Mouse (Mus musculus): Measurements from ENCODE around the gene Serpinf1. TPM values are rescaled to one million over a fixed set of nuclear protein-coding genes. Genes with fewer than 3 reads are reported as not detected.

The Serpinf1 gene
- polyA plus RNA-seq, 1 experiment from 2014 or later = 69.1 TPM

DNA sequence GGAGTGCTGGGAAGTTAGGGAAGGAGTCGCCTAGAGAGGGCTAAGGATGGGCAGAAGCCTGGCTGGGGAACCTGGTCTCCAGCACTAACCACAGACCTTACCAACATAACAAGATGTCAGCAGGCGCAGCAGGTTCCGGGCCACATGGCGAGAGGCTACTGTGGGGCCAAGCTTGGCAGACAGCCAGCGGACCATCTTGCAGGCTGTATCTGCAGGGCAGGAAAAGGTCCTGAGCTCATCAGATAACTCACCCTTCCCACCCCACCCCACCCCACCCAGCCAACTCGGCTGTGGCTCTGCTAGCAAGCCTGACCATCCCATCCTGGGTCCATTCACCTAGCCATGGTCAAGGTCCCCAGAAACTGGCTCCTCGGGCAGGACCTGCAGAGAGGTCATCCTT lies 27.2 kb upstream of the Serpinf1 start:
- no peak overlapping the region for H3K4me2 ChIP-seq (replicated peaks; ENCODE audit: low read depth)
- no peak for ATAC-seq (ENCODE audit: low FRiP score, low TSS enrichment)
- no peak for DNase-seq (ENCODE audit: low spot score)
- no peak overlapping the region for H3K9ac ChIP-seq (ENCODE audit: low read length)
- peaks cover 6% of the 10 kb centered on the region; the same call in 1 of the 2 replicates for H3K4me1 ChIP-seq (replicated peaks; ENCODE audit: control insufficient read depth, insufficient read depth)
- no peak for TF ChIP-seq CTCF (IDR thresholded peaks at IDR 0.05; ENCODE audit: low read depth)
- TF ChIP-seq EP300 (optimal IDR thresholded peaks at IDR 0.05) = no peak
- WGBS = 69% methylated on average over 7 of the region's 7 CpGs
- H3K27ac ChIP-seq (replicated peaks) = no peak overlapping the region
- H3K27me3 ChIP-seq (ENCODE audit: control insufficient read depth, insufficient read depth, low read length) = no peaks in the 10 kb centered on the region
- peaks cover 26% of the 10 kb centered on the region for H3K36me3 ChIP-seq (ENCODE audit: control insufficient read depth, insufficient read depth, low read length)
- no peaks in the 10 kb centered on the region for H3K9me3 ChIP-seq (ENCODE audit: control insufficient read depth, low read length)
- H3K4me3 ChIP-seq (ENCODE audit: low read depth, low read length) = no peak overlapping the region

GRCm38 (mm10) chr11:75448575-75448974 lies 26.1 kb upstream of the Serpinf1 start:
- DNase-seq (ENCODE audit: low spot score) (no peak), ATAC-seq (ENCODE audit: low FRiP score, low TSS enrichment) (no peak)
- no peaks in the 10 kb centered on the region for H3K27me3 ChIP-seq (ENCODE audit: control insufficient read depth, insufficient read depth, low read length)
- H3K27ac ChIP-seq (replicated peaks) = no peak overlapping the region
- H3K9ac ChIP-seq (ENCODE audit: low read length) = no peak overlapping the region
- TF ChIP-seq CTCF (IDR thresholded peaks at IDR 0.05; ENCODE audit: low read depth) (no peak), EP300 (optimal IDR thresholded peaks at IDR 0.05) (no peak)
- 0 out of 2 replicates have a peak, but pooled peaks cover under 1% of the 10 kb centered on the region for H3K4me1 ChIP-seq (replicated peaks; ENCODE audit: control insufficient read depth, insufficient read depth)
- WGBS = 75% methylated on average over 3 of the region's 3 CpGs
- no peaks in the 10 kb centered on the region for H3K9me3 ChIP-seq (ENCODE audit: control insufficient read depth, low read length)
- H3K4me2 ChIP-seq (replicated peaks; ENCODE audit: low read depth) = no peak overlapping the region
- H3K4me3 ChIP-seq (ENCODE audit: low read depth, low read length) = no peak overlapping the region
- peaks cover 28% of the 10 kb centered on the region for H3K36me3 ChIP-seq (ENCODE audit: control insufficient read depth, insufficient read depth, low read length)

DNA sequence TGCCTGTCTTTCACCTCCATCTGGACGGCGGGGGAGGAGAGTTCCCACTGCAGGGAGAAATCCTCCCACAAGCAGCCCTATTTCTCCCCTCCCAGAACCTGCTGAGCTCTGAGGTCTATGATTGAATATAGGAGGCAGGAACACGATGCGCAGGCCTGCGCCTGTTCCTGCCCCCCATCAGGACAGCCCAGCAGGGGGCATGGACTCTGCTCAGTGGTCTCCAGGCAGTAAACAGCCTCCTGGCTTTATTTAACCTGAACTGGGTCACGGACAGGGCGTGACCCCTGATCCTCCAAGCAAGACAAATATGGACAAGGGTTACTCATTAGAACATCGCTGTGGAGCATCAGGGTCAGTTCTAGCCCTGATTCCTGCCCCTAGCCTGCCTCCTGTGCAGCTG lies 21.2 kb upstream of the Serpinf1 start:
- TF ChIP-seq CTCF (IDR thresholded peaks at IDR 0.05; ENCODE audit: low read depth) (no peak), EP300 (optimal IDR thresholded peaks at IDR 0.05) (no peak)
- H3K27me3 ChIP-seq (ENCODE audit: control insufficient read depth, insufficient read depth, low read length) = no peaks in the 10 kb centered on the region
- H3K4me2 ChIP-seq (replicated peaks; ENCODE audit: low read depth) = no peak overlapping the region
- no peaks in the 10 kb centered on the region for H3K4me1 ChIP-seq (replicated peaks; ENCODE audit: control insufficient read depth, insufficient read depth)
- H3K9me3 ChIP-seq (ENCODE audit: control insufficient read depth, low read length) = no peaks in the 10 kb centered on the region
- DNase-seq (ENCODE audit: low spot score) = no peak
- H3K36me3 ChIP-seq (ENCODE audit: control insufficient read depth, insufficient read depth, low read length) = peaks cover 25% of the 10 kb centered on the region
- H3K9ac ChIP-seq (ENCODE audit: low read length) = no peak overlapping the region; the same call in 1 of the 2 replicates
- 77% methylated on average over 8 of the region's 8 CpGs for WGBS
- H3K4me3 ChIP-seq (ENCODE audit: low read depth, low read length) = no peak overlapping the region
- no peak overlapping the region for H3K27ac ChIP-seq (replicated peaks)
- no peak for ATAC-seq (ENCODE audit: low FRiP score, low TSS enrichment)

DNA sequence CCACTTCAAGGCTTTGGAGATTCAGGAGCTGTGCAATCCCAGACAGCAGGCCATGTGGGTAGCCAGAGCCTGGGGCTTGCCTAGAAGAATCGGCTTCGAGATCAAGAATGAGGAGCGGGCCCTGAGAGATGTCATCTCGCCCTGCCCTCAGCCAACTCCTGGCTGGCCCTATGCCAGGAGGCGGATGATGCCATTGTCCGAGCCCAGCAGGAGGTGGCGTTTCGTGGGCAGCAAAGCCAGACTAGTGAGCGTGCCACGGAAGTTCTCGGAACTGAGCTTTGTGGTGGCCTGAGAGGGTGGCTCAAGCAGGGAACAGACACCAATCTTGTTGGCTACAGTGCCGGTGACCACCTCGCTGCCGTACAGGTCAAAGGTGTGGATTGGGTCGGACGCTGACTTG lies 19.1 kb upstream of the Serpinf1 start:
- Histone ChIP-seq H3K4me1 (replicated peaks; ENCODE audit: control insufficient read depth, insufficient read depth) (no peaks in the 10 kb centered on the region), H3K9me3 (ENCODE audit: control insufficient read depth, low read length) (no peaks in the 10 kb centered on the region), H3K36me3 (ENCODE audit: control insufficient read depth, insufficient read depth, low read length) (peaks cover 13% of the 10 kb centered on the region; the same call in 1 of the 2 replicates), H3K27ac (replicated peaks) (no peak overlapping the region), H3K4me3 (ENCODE audit: low read depth, low read length) (no peak overlapping the region), H3K9ac (ENCODE audit: low read length) (no peak overlapping the region), H3K4me2 (replicated peaks; ENCODE audit: low read depth) (no peak overlapping the region), H3K27me3 (ENCODE audit: control insufficient read depth, insufficient read depth, low read length) (no peaks in the 10 kb centered on the region)
- WGBS = 88% methylated on average over 16 of the region's 16 CpGs
- no peak for DNase-seq (ENCODE audit: low spot score)
- ATAC-seq (ENCODE audit: low FRiP score, low TSS enrichment) = no peak
- TF ChIP-seq EP300 (optimal IDR thresholded peaks at IDR 0.05) = no peak

- Histone ChIP-seq H3K4me1 (replicated peaks; ENCODE audit: control insufficient read depth, insufficient read depth) (no peaks in the 10 kb centered on the region), H3K9me3 (ENCODE audit: control insufficient read depth, low read length) (no peaks in the 10 kb centered on the region), H3K4me3 (ENCODE audit: low read depth, low read length) (no peak overlapping the region), H3K36me3 (ENCODE audit: control insufficient read depth, insufficient read depth, low read length) (peaks cover 13% of the 10 kb centered on the region; the same call in 1 of the 2 replicates), H3K27me3 (ENCODE audit: control insufficient read depth, insufficient read depth, low read length) (no peaks in the 10 kb centered on the region), H3K4me2 (replicated peaks; ENCODE audit: low read depth) (no peak overlapping the region), H3K9ac (ENCODE audit: low read length) (no peak overlapping the region), H3K27ac (replicated peaks) (no peak overlapping the region)
- ATAC-seq (ENCODE audit: low FRiP score, low TSS enrichment) = no peak
- no peak for DNase-seq (ENCODE audit: low spot score)
- TF ChIP-seq CTCF (IDR thresholded peaks at IDR 0.05; ENCODE audit: low read depth) = no peak
- no peak for TF ChIP-seq EP300 (optimal IDR thresholded peaks at IDR 0.05)
- WGBS = 87% methylated on average over 7 of the region's 7 CpGs
Observed at GRCm38 (mm10) chr11:75441034-75441433, 18.5 kb upstream of the Serpinf1 start.

DNA sequence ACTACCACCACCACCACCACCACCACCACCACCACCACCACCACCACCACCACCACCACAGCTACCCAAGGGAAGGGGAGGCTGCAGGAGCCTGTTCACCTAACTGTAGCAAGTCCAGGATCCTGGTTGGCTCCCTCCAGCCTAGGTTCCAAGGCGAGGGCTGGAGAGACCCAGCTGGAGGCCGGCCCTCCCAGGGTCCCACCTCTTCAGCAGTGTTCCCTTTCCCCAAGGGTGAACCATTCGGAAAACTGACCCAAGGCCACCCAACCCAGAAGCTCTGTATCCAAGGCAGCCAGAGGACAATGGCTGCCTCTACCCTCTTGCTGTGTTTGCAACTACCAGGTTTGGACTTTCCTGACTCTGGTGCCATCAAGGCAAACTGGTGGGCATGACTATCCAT lies 17.4 kb upstream of the Serpinf1 start:
- H3K9me3 ChIP-seq (ENCODE audit: control insufficient read depth, low read length) = no peaks in the 10 kb centered on the region
- no peak overlapping the region for H3K4me3 ChIP-seq (ENCODE audit: low read depth, low read length)
- H3K27me3 ChIP-seq (ENCODE audit: control insufficient read depth, insufficient read depth, low read length) = no peaks in the 10 kb centered on the region
- peaks cover 9% of the 10 kb centered on the region; the same call in 1 of the 2 replicates for H3K36me3 ChIP-seq (ENCODE audit: control insufficient read depth, insufficient read depth, low read length)
- DNase-seq (ENCODE audit: low spot score) (no peak), ATAC-seq (ENCODE audit: low FRiP score, low TSS enrichment) (no peak)
- no peaks in the 10 kb centered on the region for H3K4me1 ChIP-seq (replicated peaks; ENCODE audit: control insufficient read depth, insufficient read depth)
- no peak overlapping the region for H3K4me2 ChIP-seq (replicated peaks; ENCODE audit: low read depth)
- WGBS = 91% methylated on average over 3 of the region's 3 CpGs
- no peak overlapping the region for H3K27ac ChIP-seq (replicated peaks)
- H3K9ac ChIP-seq (ENCODE audit: low read length) = no peak overlapping the region
- TF ChIP-seq CTCF (IDR thresholded peaks at IDR 0.05; ENCODE audit: low read depth) (no peak), EP300 (optimal IDR thresholded peaks at IDR 0.05) (no peak)
